Mouse (Mus musculus) thymus, postnatal 10 days (tissue): ENCODE results near the gene Prss53.
A peak's percentile ranks its signal among the peaks of the same experiment; 100 is the strongest.

Experiments used
- DNase-seq, 2 experiments: peaks; one replicate each; pipeline ENCODE4 v3.0.0; 2021; ENCODE audit warnings: low spot score in 2 of 2

The Prss53 gene

GRCm38 (mm10) chr7:127890798-127891197 is at the start of gene Prss53:
Gene Prss53 (minus strand): TSS chr7:127890970.
- no peak for DNase-seq

GRCm38 (mm10) chr7:127936216-127936884 is 45.6 kb upstream of the Prss53 start:
- DNase-seq = no peak

- no peak for DNase-seq
Measured at GRCm38 (mm10) chr7:127935748-127936159, 45.0 kb upstream of the Prss53 start.

- peak; percentile 92 to 97 for DNase-seq
Measured at GRCm38 (mm10) chr7:127935028-127935722, 44.4 kb upstream of the Prss53 start.

DNA sequence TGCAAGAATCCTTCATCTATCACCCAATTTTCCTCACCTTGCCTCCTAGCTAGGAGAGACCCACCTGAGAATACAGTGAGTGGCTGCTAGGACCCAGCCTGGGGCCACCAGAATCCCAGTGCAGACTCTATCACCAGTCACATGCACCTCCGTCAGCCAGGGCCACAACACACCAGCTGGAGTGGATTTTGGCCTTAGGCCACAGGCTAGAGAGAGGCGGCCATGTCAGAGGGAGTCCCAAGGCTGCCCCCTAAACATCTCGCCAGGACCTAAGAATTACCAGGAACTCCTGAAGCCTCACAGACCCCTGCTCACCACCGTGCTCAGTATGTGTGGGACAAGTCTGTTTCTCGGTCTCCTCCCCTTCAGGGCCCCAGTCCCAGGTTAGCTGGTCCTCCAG is 43.3 kb upstream of the Prss53 start:
- DNase-seq = no peak

DNA sequence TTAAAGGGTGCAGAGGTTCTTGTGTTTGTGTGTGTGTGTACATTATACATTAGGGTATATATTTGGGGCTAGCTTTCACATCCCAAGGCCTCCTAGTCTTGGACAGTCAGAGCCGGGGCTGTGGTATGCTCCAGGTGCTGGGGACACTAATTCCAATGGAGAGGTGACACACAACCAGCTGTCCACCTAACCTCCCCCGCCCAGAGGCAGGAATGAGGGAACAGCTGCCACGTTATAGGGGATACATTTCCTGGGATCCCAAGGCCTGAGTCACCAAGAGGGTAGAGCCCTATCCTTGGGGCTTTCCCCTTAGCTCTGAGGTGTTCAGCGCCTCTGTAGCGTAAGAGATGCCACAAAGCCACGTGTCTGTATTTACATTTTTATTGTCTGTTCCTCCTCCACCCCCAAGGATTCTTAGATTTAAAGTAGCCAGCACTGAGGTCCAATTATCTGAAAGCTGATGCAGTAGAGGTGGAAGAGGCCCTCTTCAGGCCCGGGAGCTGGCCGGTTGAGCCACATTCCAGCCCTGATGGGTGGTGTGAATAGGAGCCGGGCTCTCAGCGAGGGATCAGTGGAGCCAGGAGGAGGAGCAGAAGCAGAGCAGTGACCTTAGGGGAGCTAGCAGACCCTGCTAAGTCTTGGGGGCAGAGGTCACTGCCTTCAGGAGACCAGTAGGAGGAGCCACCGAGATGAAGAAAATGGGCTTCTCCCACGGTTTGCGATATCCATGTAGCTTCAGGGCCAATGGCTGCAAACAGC is 41.7 kb upstream of the Prss53 start:
- DNase-seq = no peak

GRCm38 (mm10) chr7:127931351-127932135 is 40.8 kb upstream of the Prss53 start:
- DNase-seq = no peak

GRCm38 (mm10) chr7:127930636-127931035 is 39.9 kb upstream of the Prss53 start:
- no peak for DNase-seq

GRCm38 (mm10) chr7:127929923-127930322 is 39.2 kb upstream of the Prss53 start, which contains the start of gene Prss8:
Gene Prss8 (minus strand): TSS chr7:127930104.
- DNase-seq = no peak

DNA sequence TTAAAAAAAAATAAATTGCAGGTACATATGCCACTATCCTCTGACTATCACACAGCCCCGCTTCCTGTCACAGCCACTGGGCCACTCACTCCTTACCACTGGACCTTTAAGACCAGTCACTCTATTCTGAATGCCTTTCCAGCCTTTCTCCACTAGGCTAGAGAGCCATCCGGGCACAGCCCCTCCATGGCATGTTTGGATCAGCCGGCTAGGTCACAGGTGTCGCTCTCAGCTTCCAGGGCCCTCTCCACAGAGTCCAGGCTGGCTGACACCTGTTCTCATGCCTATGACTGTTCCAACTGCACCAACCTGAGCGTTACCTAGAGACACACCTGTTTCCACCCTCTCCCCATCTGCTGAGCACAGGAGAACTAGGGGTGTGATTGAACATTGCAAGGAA is 37.8 kb upstream of the Prss53 start:
- DNase-seq = no peak

DNA sequence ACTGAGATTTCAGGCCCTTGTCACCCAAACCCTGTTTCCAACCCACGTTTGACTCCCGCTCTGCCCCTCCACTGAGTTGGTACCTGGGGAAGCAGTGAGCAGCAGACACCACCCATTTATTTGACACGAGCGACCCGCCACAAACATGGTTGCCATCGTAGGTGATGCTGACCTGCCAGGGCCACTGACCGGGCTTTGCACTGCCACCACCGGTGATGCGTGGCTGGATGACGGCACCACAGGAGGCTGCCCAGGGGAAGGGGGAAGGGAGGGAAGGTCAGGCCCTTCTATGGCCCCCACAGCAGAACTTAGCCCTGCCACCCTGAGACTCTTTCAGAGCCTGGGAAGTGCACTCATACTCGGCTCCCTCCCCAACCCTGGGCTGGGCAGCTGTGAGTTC is 37.0 kb upstream of the Prss53 start:
- no peak for DNase-seq

DNA sequence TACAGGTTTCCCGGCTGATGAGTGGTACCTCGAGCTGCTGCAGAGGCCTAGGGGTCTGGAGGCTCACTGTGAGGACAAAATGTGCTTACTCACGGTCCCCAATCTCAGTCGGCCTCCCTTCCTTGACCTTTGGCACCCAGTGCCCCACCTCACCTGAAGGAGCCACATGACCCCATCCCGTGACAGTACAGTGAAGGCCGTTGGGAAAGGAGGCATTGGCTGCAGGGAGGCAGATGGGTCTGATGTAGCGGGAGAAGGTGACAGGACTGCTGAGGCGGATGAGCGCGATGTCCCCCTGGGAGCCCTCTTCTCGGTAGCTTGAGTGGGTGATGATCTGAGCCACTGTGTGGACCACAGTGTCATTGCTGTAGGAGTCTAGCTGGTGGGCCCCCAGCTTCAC is 36.1 kb upstream of the Prss53 start:
- DNase-seq = no peak

DNA sequence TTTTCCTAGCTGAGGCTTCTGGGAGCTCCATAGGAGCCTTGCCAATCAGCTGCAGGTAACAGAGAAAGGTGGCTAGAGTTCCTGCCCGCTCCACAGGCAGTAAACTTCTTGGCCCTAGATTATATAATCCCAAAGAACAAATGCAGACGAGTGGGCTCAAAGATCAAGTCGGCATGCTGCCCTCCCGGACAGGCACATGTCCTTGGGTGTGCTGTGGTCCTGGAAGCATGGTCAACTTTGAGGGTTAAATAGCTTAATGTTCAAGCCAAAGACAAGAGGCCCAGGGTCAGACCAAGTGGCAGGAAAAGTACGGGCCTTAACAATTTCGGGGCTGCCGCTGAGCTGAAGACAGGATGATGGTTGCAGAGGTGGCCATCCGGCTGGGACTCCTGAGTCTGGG is 35.3 kb upstream of the Prss53 start:
- no peak for DNase-seq

DNA sequence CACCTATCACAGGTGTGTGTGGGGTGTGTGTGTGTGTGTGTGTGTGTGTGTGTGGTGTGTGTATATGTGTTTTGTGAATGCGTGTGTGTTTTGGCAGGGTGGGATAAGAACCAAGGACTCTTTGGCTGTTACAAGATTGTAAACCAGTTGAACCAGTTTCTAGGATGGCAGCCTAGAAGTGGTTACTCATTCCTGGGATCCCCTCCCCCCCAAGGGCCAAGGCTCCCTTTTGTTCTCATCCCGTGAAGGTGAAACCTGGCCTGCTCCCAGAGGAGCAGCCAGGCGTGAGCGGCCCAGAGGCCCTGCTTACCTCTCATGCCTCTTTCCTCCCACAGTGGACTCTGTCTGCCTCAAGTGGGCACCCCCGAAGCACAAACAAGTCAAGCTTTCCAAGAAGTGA is 34.5 kb upstream of the Prss53 start:
- DNase-seq = no peak

GRCm38 (mm10) chr7:127923714-127924113 is 32.9 kb upstream of the Prss53 start:
- no peak for DNase-seq

DNA sequence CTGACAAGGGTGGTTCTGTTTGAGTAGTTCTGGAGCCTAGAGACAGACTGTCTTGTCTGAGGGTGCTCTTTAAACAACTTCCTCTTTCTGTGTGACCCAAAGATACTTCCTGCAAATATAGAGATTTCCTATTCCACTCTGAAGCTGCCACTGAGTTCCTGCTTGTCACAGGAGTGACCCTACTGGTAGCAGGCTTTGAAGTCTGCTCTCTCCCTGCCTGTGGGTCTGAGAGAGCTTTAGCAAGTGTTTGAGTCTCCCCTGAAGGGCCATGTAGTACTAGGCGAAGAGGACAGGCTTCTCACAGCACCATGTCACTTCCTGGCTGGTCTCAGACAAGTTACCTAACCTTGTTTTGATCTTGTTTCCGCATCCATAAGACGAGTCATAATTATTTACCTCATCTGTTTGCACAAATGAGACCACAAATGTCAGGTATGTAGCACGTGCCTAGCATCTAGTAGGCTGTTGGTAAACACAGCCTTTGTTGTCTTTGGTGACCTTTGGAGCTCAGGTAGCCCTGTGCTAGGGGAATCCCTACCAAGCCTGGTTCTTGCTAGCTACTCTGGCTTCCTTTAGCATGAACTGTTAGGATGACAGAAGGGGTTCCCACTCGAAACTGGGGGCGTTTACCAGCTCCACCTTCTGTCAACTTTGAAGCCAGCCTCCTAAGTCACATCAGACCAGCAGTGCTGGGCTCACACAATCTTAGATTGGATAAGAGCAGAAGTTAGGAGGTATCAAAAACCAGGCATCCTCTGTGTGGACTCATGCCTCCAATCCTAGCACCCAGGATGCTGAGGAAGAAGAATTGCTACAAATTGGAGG is 31.9 kb upstream of the Prss53 start:
- no peak for DNase-seq

DNA sequence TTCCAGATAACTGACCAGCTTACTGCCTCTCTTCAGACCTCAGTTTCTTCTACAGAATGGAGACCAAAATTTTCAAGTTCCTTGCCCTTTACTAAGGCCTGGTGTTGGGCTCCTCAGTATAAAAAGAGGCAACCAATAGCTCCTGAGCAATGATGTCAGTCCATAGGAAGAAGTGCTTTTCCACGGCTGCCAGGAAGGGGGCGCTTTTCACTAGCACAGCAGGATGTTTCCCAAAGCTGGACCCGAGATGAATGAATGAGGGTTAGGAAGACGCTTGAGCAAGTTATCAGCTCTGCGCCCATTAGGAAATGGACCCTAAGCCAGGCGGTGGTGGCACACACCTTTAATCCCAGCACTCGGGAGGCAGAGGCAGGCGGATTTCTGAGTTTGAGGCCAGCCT is 30.7 kb upstream of the Prss53 start:
- no peak for DNase-seq

DNA sequence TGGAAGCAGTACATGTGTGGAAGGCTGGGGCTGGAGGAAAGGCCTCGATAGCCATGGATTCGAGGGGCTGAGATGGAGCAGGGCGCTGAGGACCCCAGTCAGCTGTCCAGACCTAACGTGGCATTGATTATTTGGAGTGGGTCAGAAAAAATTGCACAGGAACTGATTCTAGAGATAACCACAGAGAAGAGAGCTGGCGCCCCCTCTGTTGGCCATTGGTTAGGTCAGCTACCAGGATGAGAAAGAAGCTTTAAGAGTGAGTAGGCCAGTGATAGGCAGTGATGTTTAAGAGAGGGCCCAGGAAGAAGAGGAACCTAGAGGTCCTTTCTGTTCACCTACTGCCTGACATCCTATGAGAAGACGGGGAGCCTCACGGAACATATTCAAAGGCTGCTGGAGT is 28.5 kb upstream of the Prss53 start:
- DNase-seq = no peak

DNA sequence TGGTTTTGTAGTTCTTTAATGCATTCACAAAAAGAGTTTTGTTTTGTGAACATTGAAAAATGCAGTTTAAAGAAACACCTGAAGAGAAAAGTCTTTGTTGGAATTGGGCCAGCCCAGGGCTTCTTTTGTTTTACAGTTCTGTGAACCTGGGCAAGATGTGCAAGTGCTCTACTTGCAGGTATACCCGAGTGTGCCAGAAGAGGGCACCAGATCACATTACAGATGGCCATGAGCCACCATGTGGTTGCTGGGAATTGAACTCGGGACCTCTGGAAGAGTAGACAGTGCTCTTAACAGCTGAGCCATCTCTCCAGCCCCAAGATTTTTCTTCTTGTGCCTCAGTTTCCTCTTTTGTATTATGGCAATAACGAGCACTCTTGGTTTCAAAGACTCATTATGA is 27.4 kb upstream of the Prss53 start:
- peak in 1 of 2 experiments; percentile 65 for DNase-seq

- no peak for DNase-seq
Measured at GRCm38 (mm10) chr7:127915293-127915692, 24.5 kb upstream of the Prss53 start.

DNA sequence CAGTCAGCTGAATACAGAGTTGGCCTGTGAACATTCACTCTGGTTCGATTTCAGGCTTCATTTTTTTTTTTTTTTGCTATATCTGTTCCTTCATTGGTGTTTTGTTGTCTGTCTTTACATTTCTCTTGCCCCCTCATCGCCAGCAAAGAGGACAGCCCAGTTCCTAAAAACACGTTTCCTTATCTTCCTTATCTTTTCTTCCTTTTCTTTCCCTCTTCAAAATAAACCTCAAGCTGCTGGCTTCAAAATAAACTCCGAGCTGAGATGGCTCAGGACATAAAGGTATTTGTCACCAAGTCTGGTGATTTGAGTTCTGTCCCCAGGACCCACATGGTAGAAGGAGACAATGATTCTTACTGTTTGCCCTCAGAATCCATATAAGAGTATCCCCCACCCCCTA is 22.2 kb upstream of the Prss53 start:
- DNase-seq = no peak
